Mouse (Mus musculus) CD4-positive helper T cell, adult 2 months (primary cell): ENCODE results near the gene Gng12.

ENCODE experiments used
- DNase-seq: peaks from one replicate; pipeline ENCODE4 v3.0.0-alpha.2; 2012; ENCODE audit warnings: low read depth, missing footprints, low spot score

Gene Gng12

GRCm38 (mm10) chr6:66915592-66915991, 19.4 kb downstream of the Gng12 start:
- DNase-seq, result no peak

GRCm38 (mm10) chr6:66917032-66917431, 20.8 kb downstream of the Gng12 start:
- peak; percentile 29 for DNase-seq

- DNase-seq, result no peak
These were observed 24.6 kb downstream of the Gng12 start for GRCm38 (mm10) chr6:66920786-66921185.

GRCm38 (mm10) chr6:66921755-66922154, 25.6 kb downstream of the Gng12 start:
- DNase-seq, result no peak

GRCm38 (mm10) chr6:66922501-66922900, 26.3 kb downstream of the Gng12 start:
- no peak for DNase-seq

GRCm38 (mm10) chr6:66923851-66924250, 27.7 kb downstream of the Gng12 start:
- no peak for DNase-seq

GRCm38 (mm10) chr6:66924315-66924965, 28.2 kb downstream of the Gng12 start:
- no peak for DNase-seq

- no peak for DNase-seq
These were observed 30.1 kb downstream of the Gng12 start for GRCm38 (mm10) chr6:66926269-66926668.

GRCm38 (mm10) chr6:66928972-66929645, 32.9 kb downstream of the Gng12 start:
- DNase-seq, result no peak

- peak; percentile 18 for DNase-seq
These were observed 33.5 kb downstream of the Gng12 start for GRCm38 (mm10) chr6:66929694-66930093.

GRCm38 (mm10) chr6:66932206-66932819, 36.1 kb downstream of the Gng12 start:
- no peak for DNase-seq

- no peak for DNase-seq
These were observed 44.5 kb downstream of the Gng12 start for GRCm38 (mm10) chr6:66940656-66941235.

GRCm38 (mm10) chr6:66941792-66942191, 45.6 kb downstream of the Gng12 start:
- no peak for DNase-seq

- DNase-seq, result no peak
These were observed 46.6 kb downstream of the Gng12 start for GRCm38 (mm10) chr6:66942826-66943225.

GRCm38 (mm10) chr6:66943367-66944189, 47.4 kb downstream of the Gng12 start:
- no peak for DNase-seq

GRCm38 (mm10) chr6:66944190-66945003, 48.2 kb downstream of the Gng12 start:
- DNase-seq, result peak; percentile 17

- DNase-seq, result no peak
These were observed 48.8 kb downstream of the Gng12 start for GRCm38 (mm10) chr6:66945004-66945356.

GRCm38 (mm10) chr6:66948111-66948510, 51.9 kb downstream of the Gng12 start:
- DNase-seq, result no peak

- DNase-seq, result no peak
These were observed 52.7 kb downstream of the Gng12 start for GRCm38 (mm10) chr6:66948848-66949247.

- DNase-seq, result no peak
These were observed 55.7 kb downstream of the Gng12 start for GRCm38 (mm10) chr6:66951726-66952418.
